Mouse (Mus musculus): Measurements from ENCODE around the gene Gm21897. TPM values are rescaled to one million over a fixed set of nuclear protein-coding genes. Genes with fewer than 3 reads are reported as not detected.

Gene Gm21897
- polyA plus RNA-seq, 1 experiment from 2014 or later = not detected

GRCm38 (mm10) chr16:15354901-15355300 is 37.6 kb downstream of the Gm21897 start:
- no peak overlapping the region for H3K9ac ChIP-seq
- no peak for ATAC-seq (replicated peaks; ENCODE audit: insufficient number of reproducible peaks, insufficient read depth, low FRiP score, low read depth)
- H3K27ac ChIP-seq = no peak overlapping the region
- H3K4me1 ChIP-seq (replicated peaks) = 0 out of 2 replicates have a peak, but pooled peaks cover 2% of the 10 kb centered on the region
- no peaks in the 10 kb centered on the region for H3K36me3 ChIP-seq
- no peak overlapping the region for H3K4me2 ChIP-seq
- no peaks in the 10 kb centered on the region for H3K27me3 ChIP-seq
- H3K4me3 ChIP-seq = no peak overlapping the region
- WGBS = 26% methylated on average over 2 of the region's 2 CpGs
- H3K9me3 ChIP-seq (replicated peaks) = no peaks in the 10 kb centered on the region

DNA sequence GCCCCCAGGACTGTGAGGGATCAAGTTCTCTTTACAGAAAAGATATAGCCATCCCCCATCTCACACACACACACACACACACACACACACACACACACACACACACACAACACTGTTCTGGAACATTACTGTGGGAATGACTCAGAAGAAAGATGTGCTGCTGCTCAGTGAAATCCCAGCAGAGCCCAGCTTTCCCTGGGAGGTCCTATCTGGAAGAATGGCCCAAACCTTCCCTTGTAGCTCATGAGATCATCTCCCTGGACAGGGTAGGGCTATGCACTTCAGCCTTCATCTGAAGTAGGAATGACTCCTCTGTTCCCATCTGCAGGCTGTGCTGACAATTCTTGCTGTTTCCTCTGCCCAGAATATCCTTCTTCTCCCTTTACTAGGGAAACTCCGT is 38.1 kb downstream of the Gm21897 start:
- Histone ChIP-seq H3K4me2 (no peak overlapping the region), H3K36me3 (no peaks in the 10 kb centered on the region), H3K9me3 (replicated peaks) (no peaks in the 10 kb centered on the region), H3K4me1 (replicated peaks) (0 out of 2 replicates have a peak, but pooled peaks cover 2% of the 10 kb centered on the region), H3K27me3 (no peaks in the 10 kb centered on the region), H3K9ac (no peak overlapping the region), H3K4me3 (no peak overlapping the region), H3K27ac (0 out of 2 replicates have a peak overlapping the region, but pooled peaks have one; percentile 34)
- WGBS = 67% methylated on average over 1 of the region's 1 CpGs
- ATAC-seq (replicated peaks; ENCODE audit: insufficient number of reproducible peaks, insufficient read depth, low FRiP score, low read depth) = 0 out of 2 replicates have a peak, but pooled peaks have one; percentile 43

DNA sequence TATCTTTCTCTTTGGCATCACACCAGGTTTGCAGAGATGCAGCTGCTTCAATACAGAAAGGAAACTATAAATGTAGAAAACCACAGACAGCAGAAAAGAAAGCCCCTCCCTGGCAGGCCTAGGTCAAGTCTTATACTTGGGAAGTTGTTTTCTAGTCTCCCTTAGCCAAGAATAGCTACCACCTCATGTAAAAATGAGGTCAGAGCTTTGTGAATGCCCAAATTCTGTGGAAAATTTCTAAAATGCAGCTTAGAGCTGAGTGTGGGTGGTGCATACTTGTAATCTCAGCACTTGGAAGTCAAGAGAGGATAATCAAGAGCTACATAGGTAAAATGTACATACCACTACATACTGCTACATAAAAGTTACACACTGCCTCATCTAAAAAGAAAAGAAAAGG is 40.5 kb downstream of the Gm21897 start:
- no peaks in the 10 kb centered on the region for H3K9me3 ChIP-seq (replicated peaks)
- H3K4me3 ChIP-seq = no peak overlapping the region
- H3K4me1 ChIP-seq (replicated peaks) = 0 out of 2 replicates have a peak, but pooled peaks cover 2% of the 10 kb centered on the region
- H3K36me3 ChIP-seq = no peaks in the 10 kb centered on the region
- H3K27ac ChIP-seq = no peak overlapping the region
- H3K27me3 ChIP-seq = no peaks in the 10 kb centered on the region
- no peak overlapping the region for H3K9ac ChIP-seq
- ATAC-seq (replicated peaks; ENCODE audit: insufficient number of reproducible peaks, insufficient read depth, low FRiP score, low read depth) = no peak
- no peak overlapping the region for H3K4me2 ChIP-seq

DNA sequence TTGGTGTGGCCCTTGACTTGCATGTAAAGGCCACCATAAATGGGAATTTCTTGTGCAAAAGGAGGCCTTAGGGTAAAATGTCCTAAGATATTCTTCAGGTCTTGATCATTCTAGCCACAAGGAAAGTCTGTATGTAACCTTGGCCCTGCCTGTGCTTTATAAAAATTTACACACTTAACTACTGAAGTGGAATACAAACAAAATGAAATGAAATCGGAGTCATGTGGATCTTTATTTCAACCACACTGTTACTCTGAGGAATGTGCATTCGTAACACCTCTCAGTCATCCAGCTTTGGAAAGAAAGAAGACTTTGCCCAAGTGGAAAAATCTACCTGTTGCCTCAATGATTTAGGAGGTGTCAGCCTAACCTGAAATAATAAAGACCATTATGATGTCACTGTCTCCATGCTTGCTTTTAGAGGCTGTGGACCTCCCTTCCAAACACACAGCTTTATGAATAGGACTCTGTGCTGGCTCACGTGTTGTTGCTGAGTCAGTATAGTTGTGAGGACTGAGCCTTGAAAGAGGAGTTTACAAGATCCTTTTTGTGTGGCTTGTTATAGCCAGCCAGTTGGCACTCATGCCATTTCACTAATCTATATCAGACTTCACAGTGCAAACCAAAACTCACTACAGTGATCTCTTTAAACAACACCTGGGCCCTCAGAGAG is 42.0 kb downstream of the Gm21897 start:
- Histone ChIP-seq H3K4me2 (no peak overlapping the region), H3K27ac (no peak overlapping the region), H3K4me1 (replicated peaks) (0 out of 2 replicates have a peak, but pooled peaks cover 2% of the 10 kb centered on the region), H3K4me3 (no peak overlapping the region), H3K36me3 (no peaks in the 10 kb centered on the region), H3K9ac (no peak overlapping the region), H3K9me3 (replicated peaks) (no peaks in the 10 kb centered on the region), H3K27me3 (no peaks in the 10 kb centered on the region)
- WGBS = 75% methylated on average over 3 of the region's 3 CpGs
- ATAC-seq (replicated peaks; ENCODE audit: insufficient number of reproducible peaks, insufficient read depth, low FRiP score, low read depth) = no peak

DNA sequence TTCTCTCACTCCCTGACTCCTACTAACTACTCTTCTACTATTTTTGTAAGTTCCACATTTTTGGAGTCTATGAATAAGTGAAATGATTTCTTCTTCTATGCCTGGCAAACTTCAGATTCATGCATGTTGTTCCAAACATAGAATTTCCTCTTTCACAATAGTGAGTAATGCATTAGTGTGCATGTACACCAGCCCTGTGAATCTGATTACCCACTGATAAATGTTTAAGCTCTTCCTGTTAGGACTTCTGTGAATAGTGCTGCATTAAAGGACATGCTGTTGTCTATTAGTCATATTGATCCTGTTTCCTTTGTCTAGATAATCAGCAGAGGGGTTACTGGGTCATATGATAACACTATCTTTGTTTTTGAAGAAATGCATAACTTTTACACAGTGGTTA is 43.6 kb downstream of the Gm21897 start:
- H3K27ac ChIP-seq = no peak overlapping the region
- no peak for ATAC-seq (replicated peaks; ENCODE audit: insufficient number of reproducible peaks, insufficient read depth, low FRiP score, low read depth)
- H3K9ac ChIP-seq = no peak overlapping the region
- no peak overlapping the region for H3K4me3 ChIP-seq
- no peaks in the 10 kb centered on the region for H3K36me3 ChIP-seq
- H3K4me1 ChIP-seq (replicated peaks) = no peaks in the 10 kb centered on the region
- no peaks in the 10 kb centered on the region for H3K9me3 ChIP-seq (replicated peaks)
- H3K4me2 ChIP-seq = no peak overlapping the region
- no peaks in the 10 kb centered on the region for H3K27me3 ChIP-seq

Data from heart, embryonic 15.5 days (tissue).